Mouse (Mus musculus): ENCODE measurements around the gene Cadps2. TPM values are rescaled to one million over a fixed set of nuclear protein-coding genes. Genes with fewer than 3 reads are reported as not detected.

Cadps2 gene
- polyA plus RNA-seq, 1 experiment: 0.02 TPM

DNA sequence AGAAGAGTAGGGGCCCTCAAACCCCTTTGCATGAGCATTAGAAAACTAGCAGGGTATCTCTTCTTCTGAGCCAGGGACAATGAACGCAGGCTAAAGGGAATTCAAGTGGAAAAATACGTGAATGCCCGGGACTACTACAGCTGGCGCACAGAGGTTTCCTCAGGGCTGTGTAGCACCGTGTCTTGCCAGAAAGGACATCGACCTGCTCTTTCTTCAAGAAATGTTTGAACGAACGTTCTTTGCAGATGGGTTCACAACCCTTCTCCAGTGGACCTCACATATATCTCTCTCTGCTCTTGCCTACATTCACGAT is 578.5 kb downstream of the Cadps2 start:
- H3K27me3 ChIP-seq (ENCODE audit: control insufficient read depth, insufficient read depth, insufficient read length): no peaks in the 10 kb centered on the region
- H3K4me2 ChIP-seq (ENCODE audit: low read depth): no peak overlapping the region
- TF ChIP-seq USF1 (IDR thresholded peaks at IDR 0.05; ENCODE audit: low read depth) (no peak), MYOD1 (IDR thresholded peaks at IDR 0.05; ENCODE audit: control insufficient read depth in 1 of 3, insufficient read length in 2 of 3, low read depth in 2 of 3) (no peak), REST (IDR thresholded peaks at IDR 0.05; ENCODE audit: insufficient read depth, insufficient read length) (no peak), POLR2A (IDR thresholded peaks at IDR 0.05; ENCODE audit: insufficient read length, low read depth) (no peak), TCF12 (IDR thresholded peaks at IDR 0.05; ENCODE audit: insufficient read depth, poor library complexity, severe bottlenecking) (no peak)
- H3K4me3 ChIP-seq: no peak overlapping the region
- H3ac ChIP-seq (ENCODE audit: control insufficient read depth, insufficient read length): no peak overlapping the region
- H3K79me2 ChIP-seq (ENCODE audit: control insufficient read depth, insufficient read depth): no peaks in the 10 kb centered on the region
- H3K36me3 ChIP-seq (ENCODE audit: control insufficient read depth, insufficient read depth): no peaks in the 10 kb centered on the region

DNA sequence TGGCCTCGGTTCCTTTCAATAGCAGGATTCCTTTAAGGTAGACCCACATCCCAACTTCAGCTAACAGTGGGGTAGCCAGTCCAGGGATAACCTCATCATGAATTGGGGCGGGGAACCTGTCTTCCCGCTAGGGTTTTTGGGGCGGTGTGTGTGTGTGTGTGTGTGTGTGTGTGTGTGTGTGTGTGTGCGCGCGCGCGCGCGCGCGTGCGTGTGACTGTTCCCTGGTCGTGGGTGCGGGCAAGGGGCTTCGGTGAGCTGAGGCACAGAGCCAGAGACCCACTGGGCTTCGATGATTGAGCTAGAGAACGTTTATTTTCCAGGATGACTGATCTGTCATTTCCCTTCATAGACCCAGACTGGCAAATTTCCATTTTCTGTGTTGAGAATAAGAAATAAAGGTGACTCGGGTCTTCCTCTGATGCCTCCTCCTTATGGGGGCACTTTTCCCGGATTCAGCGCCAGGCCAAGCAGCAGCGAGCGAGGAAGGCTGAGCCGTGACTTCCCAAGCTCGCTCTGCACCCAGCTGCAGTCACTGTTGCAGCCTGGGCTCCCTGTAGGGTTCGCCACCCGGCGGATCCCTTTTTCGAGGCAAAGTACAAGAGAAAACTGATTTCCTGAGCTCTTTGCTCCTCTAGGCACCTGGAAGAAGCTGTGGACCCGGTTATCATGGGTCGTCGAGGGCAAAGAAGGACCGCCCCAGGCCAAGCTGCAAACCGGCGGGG is 579.0 kb downstream of the Cadps2 start:
- Histone ChIP-seq H3ac (ENCODE audit: control insufficient read depth, insufficient read length) (no peak overlapping the region), H3K36me3 (ENCODE audit: control insufficient read depth, insufficient read depth) (no peaks in the 10 kb centered on the region), H3K27me3 (ENCODE audit: control insufficient read depth, insufficient read depth, insufficient read length) (no peaks in the 10 kb centered on the region), H3K4me3 (no peak overlapping the region), H3K4me2 (ENCODE audit: low read depth) (no peak overlapping the region), H3K79me2 (ENCODE audit: control insufficient read depth, insufficient read depth) (no peaks in the 10 kb centered on the region)
- TF ChIP-seq TCF3 (IDR thresholded peaks at IDR 0.05; ENCODE audit: insufficient read length, low read depth) (no peak), POLR2A (IDR thresholded peaks at IDR 0.05; ENCODE audit: insufficient read length, low read depth) (no peak), MYOG (IDR thresholded peaks at IDR 0.05; ENCODE audit: control insufficient read depth in 1 of 3, insufficient read depth in 1 of 3, insufficient read length in 2 of 3, low read depth in 2 of 3) (no peak), MAX (IDR thresholded peaks at IDR 0.05; ENCODE audit: low read depth) (no peak), USF1 (IDR thresholded peaks at IDR 0.05; ENCODE audit: low read depth) (no peak), CEBPB (IDR thresholded peaks at IDR 0.05; ENCODE audit: insufficient read depth, poor library complexity, severe bottlenecking) (no peak), POLR2AphosphoS2 (IDR thresholded peaks at IDR 0.05; ENCODE audit: insufficient read length, low read depth) (no peak), REST (IDR thresholded peaks at IDR 0.05; ENCODE audit: insufficient read depth, insufficient read length) (no peak), TCF12 (IDR thresholded peaks at IDR 0.05; ENCODE audit: insufficient read depth, poor library complexity, severe bottlenecking) (no peak), E2F4 (IDR thresholded peaks at IDR 0.05; ENCODE audit: insufficient read depth) (no peak), SRF (IDR thresholded peaks at IDR 0.05; ENCODE audit: control insufficient read depth, insufficient read length, low read depth) (no peak), MYOD1 (IDR thresholded peaks at IDR 0.05; ENCODE audit: control insufficient read depth in 1 of 3, insufficient read length in 2 of 3, low read depth in 2 of 3) (no peak)

DNA sequence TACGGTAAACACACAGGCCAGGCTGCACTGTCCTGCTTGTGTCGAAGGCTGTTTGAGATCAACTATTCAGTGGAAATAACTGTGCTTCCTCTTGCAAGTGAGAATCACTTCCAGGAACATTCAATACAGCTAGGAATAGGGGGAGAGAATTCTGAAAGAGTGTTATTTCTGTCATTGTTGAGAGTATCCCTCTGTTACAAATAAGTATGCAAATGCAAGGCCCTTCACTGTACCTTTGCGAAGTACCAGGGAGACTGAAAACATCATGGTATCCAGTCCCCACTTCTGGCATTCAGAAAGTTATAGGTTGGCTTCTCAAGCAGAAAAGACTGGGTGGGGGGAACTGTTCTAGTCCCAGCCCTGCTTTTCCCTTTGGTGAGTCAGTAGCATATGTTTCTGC is 581.2 kb downstream of the Cadps2 start:
- TF ChIP-seq MYOD1 (IDR thresholded peaks at IDR 0.05; ENCODE audit: control insufficient read depth in 1 of 3, insufficient read length in 2 of 3, low read depth in 2 of 3) (no peak), POLR2A (IDR thresholded peaks at IDR 0.05; ENCODE audit: insufficient read length, low read depth) (no peak), POLR2AphosphoS2 (IDR thresholded peaks at IDR 0.05; ENCODE audit: insufficient read length, low read depth) (no peak), CEBPB (IDR thresholded peaks at IDR 0.05; ENCODE audit: insufficient read depth, poor library complexity, severe bottlenecking) (no peak), MYOG (IDR thresholded peaks at IDR 0.05; ENCODE audit: control insufficient read depth in 1 of 3, insufficient read depth in 1 of 3, insufficient read length in 2 of 3, low read depth in 2 of 3) (no peak), REST (IDR thresholded peaks at IDR 0.05; ENCODE audit: insufficient read depth, insufficient read length) (no peak), TCF12 (IDR thresholded peaks at IDR 0.05; ENCODE audit: insufficient read depth, poor library complexity, severe bottlenecking) (no peak), E2F4 (IDR thresholded peaks at IDR 0.05; ENCODE audit: insufficient read depth) (no peak), USF1 (IDR thresholded peaks at IDR 0.05; ENCODE audit: low read depth) (no peak), SRF (IDR thresholded peaks at IDR 0.05; ENCODE audit: control insufficient read depth, insufficient read length, low read depth) (no peak), TCF3 (IDR thresholded peaks at IDR 0.05; ENCODE audit: insufficient read length, low read depth) (no peak), MAX (IDR thresholded peaks at IDR 0.05; ENCODE audit: low read depth) (no peak)
- Histone ChIP-seq H3K4me2 (ENCODE audit: low read depth) (no peak overlapping the region), H3K79me2 (ENCODE audit: control insufficient read depth, insufficient read depth) (no peaks in the 10 kb centered on the region), H3K27me3 (ENCODE audit: control insufficient read depth, insufficient read depth, insufficient read length) (peaks cover 8% of the 10 kb centered on the region), H3K4me3 (no peak overlapping the region), H3K36me3 (ENCODE audit: control insufficient read depth, insufficient read depth) (no peaks in the 10 kb centered on the region), H3ac (ENCODE audit: control insufficient read depth, insufficient read length) (no peak overlapping the region)

DNA sequence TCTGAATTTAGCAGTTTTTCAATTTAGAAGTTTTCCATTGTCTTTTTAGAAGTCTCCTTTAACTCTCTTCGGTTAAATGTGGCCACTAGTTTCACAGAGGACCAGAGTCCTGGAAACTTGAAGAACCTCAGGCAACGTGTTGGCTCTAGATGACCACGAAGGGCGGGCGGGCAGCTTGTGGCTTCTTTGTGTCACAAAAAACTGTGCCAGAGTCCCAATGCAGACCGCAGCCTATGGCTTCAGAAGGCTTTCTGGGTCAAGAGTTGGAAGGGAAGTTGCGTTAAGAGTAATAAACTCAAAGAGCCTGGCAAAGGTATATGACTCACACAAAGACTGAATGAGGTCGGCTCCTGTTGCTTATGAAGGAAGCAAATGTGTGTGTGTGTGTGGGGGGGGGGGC is 584.1 kb downstream of the Cadps2 start:
- Histone ChIP-seq H3K27me3 (ENCODE audit: control insufficient read depth, insufficient read depth, insufficient read length) (peaks cover 8% of the 10 kb centered on the region), H3K79me2 (ENCODE audit: control insufficient read depth, insufficient read depth) (no peaks in the 10 kb centered on the region), H3K4me3 (no peak overlapping the region), H3K36me3 (ENCODE audit: control insufficient read depth, insufficient read depth) (no peaks in the 10 kb centered on the region), H3ac (ENCODE audit: control insufficient read depth, insufficient read length) (no peak overlapping the region), H3K4me2 (ENCODE audit: low read depth) (no peak overlapping the region)
- TF ChIP-seq POLR2AphosphoS2 (IDR thresholded peaks at IDR 0.05; ENCODE audit: insufficient read length, low read depth) (no peak), MYOD1 (IDR thresholded peaks at IDR 0.05; ENCODE audit: control insufficient read depth in 1 of 3, insufficient read length in 2 of 3, low read depth in 2 of 3) (no peak), CEBPB (IDR thresholded peaks at IDR 0.05; ENCODE audit: insufficient read depth, poor library complexity, severe bottlenecking) (no peak), MAX (IDR thresholded peaks at IDR 0.05; ENCODE audit: low read depth) (no peak), TCF12 (IDR thresholded peaks at IDR 0.05; ENCODE audit: insufficient read depth, poor library complexity, severe bottlenecking) (no peak)

DNA sequence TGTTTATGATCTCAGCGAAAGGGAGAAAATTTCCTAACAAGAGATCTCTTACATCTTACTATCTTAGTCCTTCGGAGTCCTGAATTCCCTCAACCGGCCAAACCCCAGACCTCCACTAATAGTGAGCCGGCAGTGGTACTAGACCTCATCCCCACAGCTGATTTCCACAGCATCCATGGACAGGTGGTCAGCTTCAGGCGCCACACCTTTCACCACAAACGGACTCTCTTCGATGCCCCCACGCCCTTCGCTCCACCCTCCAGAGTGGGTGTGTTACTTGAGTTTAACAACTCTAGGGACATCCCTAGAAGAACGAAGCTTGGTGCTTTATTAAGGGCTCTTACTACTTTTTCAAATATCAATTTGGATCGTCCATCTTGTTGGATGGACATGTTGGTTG is 584.6 kb downstream of the Cadps2 start:
- Histone ChIP-seq H3K4me3 (no peak overlapping the region), H3K27me3 (ENCODE audit: control insufficient read depth, insufficient read depth, insufficient read length) (peaks cover 8% of the 10 kb centered on the region), H3K79me2 (ENCODE audit: control insufficient read depth, insufficient read depth) (no peaks in the 10 kb centered on the region), H3ac (ENCODE audit: control insufficient read depth, insufficient read length) (no peak overlapping the region), H3K36me3 (ENCODE audit: control insufficient read depth, insufficient read depth) (no peaks in the 10 kb centered on the region), H3K4me2 (ENCODE audit: low read depth) (no peak overlapping the region)
- TF ChIP-seq E2F4 (IDR thresholded peaks at IDR 0.05; ENCODE audit: insufficient read depth): no peak
- no peak for TF ChIP-seq TCF3 (IDR thresholded peaks at IDR 0.05; ENCODE audit: insufficient read length, low read depth)
- TF ChIP-seq TCF12 (IDR thresholded peaks at IDR 0.05; ENCODE audit: insufficient read depth, poor library complexity, severe bottlenecking): no peak
- TF ChIP-seq REST (IDR thresholded peaks at IDR 0.05; ENCODE audit: insufficient read depth, insufficient read length): no peak
- TF ChIP-seq MYOD1 (IDR thresholded peaks at IDR 0.05; ENCODE audit: control insufficient read depth in 1 of 3, insufficient read length in 2 of 3, low read depth in 2 of 3): no peak
- no peak for TF ChIP-seq SRF (IDR thresholded peaks at IDR 0.05; ENCODE audit: control insufficient read depth, insufficient read length, low read depth)
- TF ChIP-seq POLR2AphosphoS2 (IDR thresholded peaks at IDR 0.05; ENCODE audit: insufficient read length, low read depth): no peak
- TF ChIP-seq MYOG (IDR thresholded peaks at IDR 0.05; ENCODE audit: control insufficient read depth in 1 of 3, insufficient read depth in 1 of 3, insufficient read length in 2 of 3, low read depth in 2 of 3): no peak
- no peak for TF ChIP-seq USF1 (IDR thresholded peaks at IDR 0.05; ENCODE audit: low read depth)
- no peak for TF ChIP-seq POLR2A (IDR thresholded peaks at IDR 0.05; ENCODE audit: insufficient read length, low read depth)

Measured in myocyte (in vitro differentiated cells).